Mouse (Mus musculus) stomach, postnatal 0 days (tissue): ENCODE results near the gene Tkt.

Experiments
- CTCF ChIP-seq: IDR thresholded peaks from 2 replicates; pipeline ENCODE4 v1.5.1; 2016; ENCODE audit warnings: antibody characterized with exemption, low read depth, mild to moderate bottlenecking, moderate library complexity
- EP300 ChIP-seq: optimal IDR thresholded peaks from 2 replicates; pipeline ENCODE3; 2016; ENCODE audit warnings: antibody characterized with exemption

GRCm38 (mm10) chr14:30548965-30549776 is 1.0 kb downstream of the Tkt start:
- TF ChIP-seq CTCF (no peak), EP300 (no peak)
